Mouse (Mus musculus) lung, postnatal 4 days (tissue): ENCODE measurements around the gene Zmiz1.

Source experiments
- DNase-seq, 2 experiments: peaks; one replicate each; pipeline ENCODE4 v3.0.0; 2021

Gene Zmiz1

GRCm38 (mm10) chr14:25493301-25494241 lies 34.6 kb downstream of the Zmiz1 start:
- DNase-seq, result no peak

GRCm38 (mm10) chr14:25494778-25495177 lies 35.8 kb downstream of the Zmiz1 start:
- DNase-seq, result no peak

GRCm38 (mm10) chr14:25496116-25496515 lies 37.1 kb downstream of the Zmiz1 start:
- DNase-seq, result no peak

- no peak for DNase-seq
These were observed 38.0 kb downstream of the Zmiz1 start for GRCm38 (mm10) chr14:25496989-25497388.

GRCm38 (mm10) chr14:25497596-25497995 lies 38.6 kb downstream of the Zmiz1 start:
- peak in 1 of 2 experiments; percentile 62 for DNase-seq

- no peak for DNase-seq
These were observed 39.4 kb downstream of the Zmiz1 start for GRCm38 (mm10) chr14:25498367-25498766.

- DNase-seq, result no peak
These were observed 40.5 kb downstream of the Zmiz1 start for GRCm38 (mm10) chr14:25499526-25499925.

- DNase-seq, result peak; percentile 47 to 66
These were observed 41.6 kb downstream of the Zmiz1 start for GRCm38 (mm10) chr14:25500511-25501120.

GRCm38 (mm10) chr14:25501481-25501880 lies 42.5 kb downstream of the Zmiz1 start:
- no peak for DNase-seq

GRCm38 (mm10) chr14:25502355-25502754 lies 43.4 kb downstream of the Zmiz1 start:
- no peak for DNase-seq

GRCm38 (mm10) chr14:25504241-25504640 lies 45.3 kb downstream of the Zmiz1 start:
- no peak for DNase-seq

- DNase-seq, result peak; percentile 58 to 87
These were observed 46.3 kb downstream of the Zmiz1 start for GRCm38 (mm10) chr14:25505201-25505671.

GRCm38 (mm10) chr14:25508111-25508756 lies 49.2 kb downstream of the Zmiz1 start:
- peak in 1 of 2 experiments; percentile 34 for DNase-seq

GRCm38 (mm10) chr14:25508757-25509139 lies 49.8 kb downstream of the Zmiz1 start:
- DNase-seq, result no peak

GRCm38 (mm10) chr14:25509450-25510129 lies 50.6 kb downstream of the Zmiz1 start:
- peak; percentile 63 to 87 for DNase-seq

- DNase-seq, result no peak
These were observed 51.4 kb downstream of the Zmiz1 start for GRCm38 (mm10) chr14:25510362-25510761.

- DNase-seq, result peak in 1 of 2 experiments; percentile 39
These were observed 52.0 kb downstream of the Zmiz1 start for GRCm38 (mm10) chr14:25510987-25511386.

GRCm38 (mm10) chr14:25511564-25511963 lies 52.6 kb downstream of the Zmiz1 start:
- DNase-seq, result peak in 1 of 2 experiments; percentile 45

- DNase-seq, result no peak
These were observed 53.0 kb downstream of the Zmiz1 start for GRCm38 (mm10) chr14:25511967-25512366.

- no peak for DNase-seq
These were observed 53.8 kb downstream of the Zmiz1 start for GRCm38 (mm10) chr14:25512803-25513202.

- no peak for DNase-seq
These were observed 54.5 kb downstream of the Zmiz1 start for GRCm38 (mm10) chr14:25513496-25513895.

- no peak for DNase-seq
These were observed 56.0 kb downstream of the Zmiz1 start for GRCm38 (mm10) chr14:25514943-25515512.
